Mouse (Mus musculus): ENCODE measurements around the gene Ripply1.

DNA sequence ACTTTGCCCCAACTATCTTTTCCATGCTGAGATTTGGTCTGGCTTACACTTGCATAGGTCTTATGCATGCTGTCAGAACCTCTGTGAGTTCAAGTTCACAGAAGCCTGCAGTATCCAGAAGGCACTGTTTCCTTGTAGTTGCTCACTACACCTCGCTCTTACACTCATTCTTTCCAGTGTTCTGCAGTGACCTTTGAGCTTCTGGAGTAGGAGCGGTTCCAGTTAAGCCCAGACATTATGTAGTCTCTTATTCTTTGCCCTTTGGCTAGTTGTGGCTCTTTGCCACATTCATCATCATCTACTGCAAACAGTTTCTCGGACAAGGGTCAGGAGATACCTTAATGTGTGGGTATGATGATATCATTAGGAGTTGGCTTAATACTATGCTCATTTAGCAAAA lies 51.6 kb downstream of the Ripply1 start:
- no peak for TF ChIP-seq GATA1 (IDR thresholded peaks at IDR 0.05; ENCODE audit: borderline replicate concordance, low read length)
- TF ChIP-seq FLI1 (IDR thresholded peaks at IDR 0.05; ENCODE audit: low read length) = no peak
